ENCODE assay signal across 8 mouse cellular contexts in the genomic region with DNA sequence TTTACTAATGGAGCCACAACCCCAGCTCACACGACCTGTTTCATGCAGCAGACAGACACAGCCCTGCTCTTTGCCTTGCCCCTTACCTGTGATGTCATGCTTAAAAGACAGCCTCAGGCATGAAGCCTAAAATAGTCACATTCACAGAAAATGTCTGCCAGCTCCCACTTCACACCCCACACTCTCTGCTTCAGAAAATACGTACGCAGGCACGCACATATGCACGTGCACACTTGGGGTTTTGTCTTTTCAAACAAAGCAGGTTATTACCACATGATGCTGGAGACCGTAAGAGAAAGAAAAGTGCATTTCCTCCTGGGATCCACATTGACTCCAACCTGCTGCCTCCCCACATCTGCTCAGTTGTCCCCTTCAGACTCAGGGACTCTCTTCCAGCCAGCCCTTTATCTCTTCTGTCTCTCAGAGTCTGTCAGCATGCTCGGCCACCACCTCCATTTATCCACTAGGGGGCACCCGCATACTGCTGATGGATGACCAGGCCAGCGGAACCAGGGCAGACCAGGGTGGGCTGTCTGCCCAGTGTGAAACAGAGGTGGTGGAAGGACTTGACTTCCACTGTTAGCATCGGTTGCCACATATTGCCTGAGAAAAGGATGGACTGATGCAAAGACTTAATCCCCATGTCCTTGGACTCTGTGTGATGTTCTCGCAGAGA. TPM values are rescaled to one million over a fixed set of nuclear protein-coding genes. Genes with fewer than 3 reads are reported as not detected.
A peak's percentile ranks its signal among the peaks of the same experiment; 100 is the strongest.
DNase-seq lines count a peak whose midpoint lies in the region; ATAC-seq and TF ChIP-seq lines count a peak whose summit lies in the region.

No protein-coding gene starts in this region.

- TF ChIP-seq POLR2A in brain, embryonic 14.5 days (IDR thresholded peaks at IDR 0.05; ENCODE audit: borderline replicate concordance, extremely low read depth, insufficient read depth, insufficient read length, poor library complexity, severe bottlenecking): no peak

- H3K79me2 ChIP-seq in C2C12 (ENCODE audit: control insufficient read depth, insufficient read depth): no peaks in the 10 kb centered on the region

- H3K4me1 ChIP-seq in heart, embryonic 12.5 days (replicated peaks): peaks cover 9% of the 10 kb centered on the region
- H3K4me1 ChIP-seq in kidney, embryonic 15.5 days: peaks cover 22% of the 10 kb centered on the region

- 53% methylated on average over 11 of the region's 11 CpGs for WGBS in heart, embryonic 12.5 days
- WGBS in kidney, embryonic 15.5 days: 57% methylated on average over 11 of the region's 11 CpGs

- peak; percentile 78 for TF ChIP-seq CTCF in C2C12 (IDR thresholded peaks at IDR 0.05; ENCODE audit: control insufficient read depth, insufficient read depth, insufficient read length)
- TF ChIP-seq CTCF in brain, embryonic 14.5 days (IDR thresholded peaks at IDR 0.05; ENCODE audit: borderline replicate concordance, extremely low read depth, insufficient read depth, insufficient read length): peak; percentile 97

- H3K4me3 ChIP-seq in C2C12 (ENCODE audit: insufficient read depth, poor library complexity, severe bottlenecking): no peak overlapping the region
- no peak overlapping the region for H3K4me3 ChIP-seq in heart, embryonic 12.5 days
- no peak overlapping the region for H3K4me3 ChIP-seq in kidney, embryonic 15.5 days (replicated peaks)

- peaks cover 4% of the 10 kb centered on the region for H3K27me3 ChIP-seq in C2C12 (ENCODE audit: control insufficient read depth, insufficient read depth, insufficient read length)
- H3K27me3 ChIP-seq in heart, embryonic 12.5 days (replicated peaks): no peaks in the 10 kb centered on the region
- no peaks in the 10 kb centered on the region for H3K27me3 ChIP-seq in kidney, embryonic 15.5 days

- DNase-seq in brain, embryonic 14.5 days (ENCODE audit: low read depth): peak; percentile 91
- DNase-seq in liver: peak; percentile 78
- DNase-seq in spleen, postnatal 36 days (ENCODE audit: low spot score in 2 of 2): peak; percentile 73 to 78

- H3K36me3 ChIP-seq in C2C12 (ENCODE audit: control insufficient read depth, insufficient read depth): no peaks in the 10 kb centered on the region
- no peaks in the 10 kb centered on the region for H3K36me3 ChIP-seq in heart, embryonic 12.5 days
- no peaks in the 10 kb centered on the region for H3K36me3 ChIP-seq in kidney, embryonic 15.5 days

- no peaks in the 10 kb centered on the region for H3K9me3 ChIP-seq in heart, embryonic 12.5 days (replicated peaks)
- no peaks in the 10 kb centered on the region for H3K9me3 ChIP-seq in kidney, embryonic 15.5 days (replicated peaks)

- H3K27ac ChIP-seq in heart, embryonic 12.5 days (ENCODE audit: poor library complexity, severe bottlenecking): no peak overlapping the region
- no peak overlapping the region for H3K27ac ChIP-seq in kidney, embryonic 15.5 days

- H3K9ac ChIP-seq in heart, embryonic 12.5 days: no peak overlapping the region
- no peak overlapping the region for H3K9ac ChIP-seq in kidney, embryonic 15.5 days

- peak; percentile 77 for ATAC-seq in erythroblast, adult 5-6 weeks (replicated peaks; ENCODE audit: low FRiP score, poor library complexity, severe bottlenecking)
- peak; percentile 80 for ATAC-seq in heart, embryonic 12.5 days (ENCODE audit: insufficient number of reproducible peaks, low FRiP score)
- peak; percentile 81 for ATAC-seq in kidney, embryonic 15.5 days (replicated peaks; ENCODE audit: low FRiP score)
- peak; percentile 82 for ATAC-seq in monocyte, adult 5-6 weeks (replicated peaks; ENCODE audit: insufficient number of reproducible peaks, low FRiP score, low TSS enrichment, poor library complexity, severe bottlenecking)

- H3K79me3 ChIP-seq in C2C12 (ENCODE audit: low read depth): no peaks in the 10 kb centered on the region

- H3K4me2 ChIP-seq in heart, embryonic 12.5 days: no peak overlapping the region
- H3K4me2 ChIP-seq in kidney, embryonic 15.5 days: no peak overlapping the region

- no peak overlapping the region for H3ac ChIP-seq in C2C12 (ENCODE audit: control insufficient read depth, insufficient read length, low read depth)

TF ChIP-seq in C2C12, 6 proteins besides CTCF, POLR2A, EP300 and RAD21:
- TF ChIP-seq MYOG (IDR thresholded peaks at IDR 0.05; ENCODE audit: control insufficient read depth, extremely low read depth, insufficient read length): no peak
- no peak for TF ChIP-seq MYOD1 (IDR thresholded peaks at IDR 0.05; ENCODE audit: control insufficient read depth, insufficient read length, low read depth)
- TF ChIP-seq FOSL1 (IDR thresholded peaks at IDR 0.05; ENCODE audit: insufficient read depth, low read length, poor library complexity, severe bottlenecking): no peak
- no peak for TF ChIP-seq CEBPB (IDR thresholded peaks at IDR 0.05; ENCODE audit: low read depth)
- TF ChIP-seq USF1 (IDR thresholded peaks at IDR 0.05; ENCODE audit: low read depth): no peak
- no peak for TF ChIP-seq MAX (IDR thresholded peaks at IDR 0.05)

RNA-seq across cellular contexts. Expression of gene Cmtm7, which starts 15.8 kb away (rescaled TPM):
- 61.4 TPM for polyA plus RNA-seq in C2C12 (2012; fragmentation: generic; extraction: Trizol)
- polyA plus RNA-seq in brain, embryonic 14.5 days (2012; rRNA removed): 17.5 and 22.9 TPM in 2 replicates
- total RNA-seq in erythroblast, adult 5-6 weeks (2015; ENCODE audit: low replicate concordance): 62.7 and 84.2 TPM in 2 replicates
- 59.2 and 111 TPM in 2 replicates for total RNA-seq in erythroblast, adult 5-6 weeks (2017; ENCODE audit: low replicate concordance)
- 104 TPM in 2 replicates for polyA plus RNA-seq in heart, embryonic 12.5 days (2016; fragmentation: Nextera tagmentation; extraction: Ambion mirVana)
- polyA plus RNA-seq in kidney, embryonic 15.5 days (2015; fragmentation: Nextera tagmentation; extraction: Ambion mirVana): 102 TPM in 2 replicates
- total RNA-seq in monocyte, adult 5-6 weeks (2017): 95.2 to 128 TPM (median 119 TPM) in 3 replicates

RNA-seq across cellular contexts. Expression of gene Cmtm8, which starts 46.5 kb away (rescaled TPM):
- not detected for polyA plus RNA-seq in C2C12 (2012; fragmentation: generic; extraction: Trizol)
- 7.8 and 8.0 TPM in 2 replicates for polyA plus RNA-seq in brain, embryonic 14.5 days (2012; rRNA removed)
- not detected in 2 replicates for total RNA-seq in erythroblast, adult 5-6 weeks (2015; ENCODE audit: low replicate concordance)
- 0.17 TPM in 1 of 2 replicates, not detected in the other for total RNA-seq in erythroblast, adult 5-6 weeks (2017; ENCODE audit: low replicate concordance)
- 14.9 and 16.2 TPM in 2 replicates for polyA plus RNA-seq in heart, embryonic 12.5 days (2016; fragmentation: Nextera tagmentation; extraction: Ambion mirVana)
- 38.8 and 41.4 TPM in 2 replicates for polyA plus RNA-seq in kidney, embryonic 15.5 days (2015; fragmentation: Nextera tagmentation; extraction: Ambion mirVana)
- total RNA-seq in monocyte, adult 5-6 weeks (2017): 1.2 TPM in 1 of 3 replicates, not detected in the others
